Mouse (Mus musculus) embryonic fibroblast, embryonic 13.5 days (primary cell): ENCODE results near the gene Myl7.

Experiments used
- CTCF ChIP-seq: IDR thresholded peaks from 2 replicates; pipeline ENCODE4 v1.5.1; 2011; ENCODE audit warnings: mild to moderate bottlenecking, control low read depth, low read length, moderate library complexity, borderline replicate concordance; ENCODE audit not compliant: insufficient read depth
- POLR2A ChIP-seq: IDR thresholded peaks from 2 replicates; pipeline ENCODE4 v1.6.1; 2011; ENCODE audit warnings: low read depth, mild to moderate bottlenecking, control low read depth, low read length, moderate library complexity

DNA sequence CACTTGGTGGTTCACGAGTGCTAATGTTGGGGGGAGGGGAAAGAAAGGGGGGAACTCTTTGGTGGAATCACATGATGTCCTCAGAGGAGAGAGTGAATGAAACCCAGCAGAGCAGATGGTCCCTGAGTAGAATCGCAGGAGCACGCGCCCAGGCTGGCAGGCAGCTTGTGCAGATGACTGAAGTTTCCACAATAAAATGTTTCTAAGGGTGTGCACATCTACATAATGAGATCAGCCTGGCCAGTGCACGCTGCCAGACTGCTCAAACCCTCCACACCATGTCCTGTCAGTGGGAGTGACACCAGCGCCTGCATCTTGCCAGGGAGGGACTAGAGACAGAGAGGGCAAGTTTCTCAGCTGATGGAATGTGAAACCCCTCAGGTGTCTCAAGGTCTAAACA, 49.8 kb downstream of the Myl7 start:
- no peak for TF ChIP-seq POLR2A
- no peak for TF ChIP-seq CTCF
